Mouse (Mus musculus): Measurements from ENCODE around the gene Sord.

DNA sequence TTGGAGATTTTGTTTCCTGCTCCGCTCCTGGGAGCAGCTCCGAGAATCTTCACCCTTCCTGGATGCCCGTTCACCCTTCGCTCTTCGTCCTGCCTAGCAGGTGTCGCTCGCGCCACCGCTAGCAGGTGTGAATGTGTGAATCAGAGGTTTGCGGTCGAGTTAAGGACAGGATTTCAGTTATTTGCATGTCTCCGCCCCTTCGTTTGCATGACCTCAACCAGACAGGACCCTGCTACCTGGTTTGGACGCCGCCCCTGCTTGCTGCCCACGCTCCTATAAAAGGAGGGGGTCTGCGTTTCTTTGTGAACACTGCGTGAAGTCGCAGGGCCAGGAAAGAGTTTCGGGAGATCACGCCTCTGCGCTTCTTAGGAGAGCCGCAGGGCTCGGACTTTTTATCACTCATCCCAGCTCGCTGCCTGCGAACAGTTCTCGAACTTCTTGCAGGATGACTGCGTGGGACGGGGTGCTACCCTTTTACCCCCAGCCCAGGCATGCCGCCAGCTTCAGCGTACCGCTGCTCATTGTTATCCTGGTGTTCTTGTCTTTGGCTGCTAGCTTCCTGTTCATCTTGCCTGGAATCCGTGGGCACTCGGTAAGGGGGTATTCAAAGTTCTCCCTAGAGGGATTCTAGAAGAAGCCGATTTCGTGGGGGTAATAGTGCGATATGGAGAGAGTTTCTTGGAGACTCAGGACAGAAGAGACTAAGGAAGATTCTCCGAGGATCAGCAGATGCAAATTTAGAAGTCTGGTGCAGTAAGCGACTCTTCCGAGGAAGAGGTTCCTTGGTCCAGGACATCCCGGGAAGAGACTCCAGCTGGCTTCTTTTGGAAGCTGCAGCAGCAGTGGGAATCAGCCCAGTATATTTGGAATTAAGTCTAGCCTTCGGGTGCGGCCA lies 64.3 kb downstream of the Sord start, which contains the start of gene Duoxa2:
- TF ChIP-seq CTCF (IDR thresholded peaks at IDR 0.05; ENCODE audit: low read depth, low read length) (no peak), POLR2A (IDR thresholded peaks at IDR 0.05; ENCODE audit: borderline replicate concordance, low read depth, low read length) (no peak)
